Mouse (Mus musculus) hindbrain, postnatal 0 days (tissue): ENCODE data around the gene Nr6a1. TPM values are rescaled to one million over a fixed set of nuclear protein-coding genes. Genes with fewer than 3 reads are reported as not detected.

ENCODE experiments used
- ATAC-seq: fragments of 200-750 bp; cut with Nextera tagmentation; 2 replicates; pipeline ENCODE4 v1.8.0; 2017; ENCODE audit warnings: mild to moderate bottlenecking, moderate TSS enrichment, moderate library complexity
- DNase-seq: peaks from one replicate; pipeline ENCODE4 v3.0.0-alpha.2; 2015; ENCODE audit warnings: low spot score
- H3K27ac ChIP-seq: fragments of 300-500 bp; sonication (generic); 2 replicates; pipeline ENCODE4 v1.5.1; 2014; ENCODE audit warnings: mild to moderate bottlenecking
- H3K27me3 ChIP-seq: fragments of 300-500 bp; sonication (generic); 2 replicates; pipeline ENCODE4 v1.6.1; 2014; ENCODE audit warnings: low read length, mixed read lengths; ENCODE audit not compliant: insufficient read depth
- H3K36me3 ChIP-seq: fragments of 300-500 bp; sonication (generic); 2 replicates; pipeline ENCODE4 v1.6.1; 2014; ENCODE audit warnings: low read length, mixed read lengths; ENCODE audit not compliant: insufficient read depth
- H3K4me1 ChIP-seq: fragments of 300-500 bp; sonication (generic); 2 replicates; pipeline ENCODE4 v1.6.1; 2014; ENCODE audit warnings: antibody characterized with exemption, low read length, mixed read lengths; ENCODE audit not compliant: insufficient read depth
- H3K4me2 ChIP-seq: fragments of 300-500 bp; sonication (generic); 2 replicates; pipeline ENCODE4 v1.6.1; 2014; ENCODE audit warnings: low read depth, mild to moderate bottlenecking, low read length, moderate library complexity, mixed read lengths
- H3K4me3 ChIP-seq: fragments of 300-500 bp; sonication (generic); 2 replicates; pipeline ENCODE4 v1.5.1; 2014; ENCODE audit warnings: low read length
- H3K9ac ChIP-seq: fragments of 300-500 bp; sonication (generic); replicated peaks from 2 replicates; pipeline ENCODE4 v1.6.1; 2014; ENCODE audit warnings: mild to moderate bottlenecking, low read length, moderate library complexity, mixed read lengths
- H3K9me3 ChIP-seq: fragments of 300-500 bp; sonication (generic); 2 replicates; pipeline ENCODE4 v1.6.1; 2016; ENCODE audit warnings: low read length, mixed read lengths
- CTCF ChIP-seq: IDR thresholded peaks from 2 replicates; pipeline ENCODE4 v1.5.1; 2016; ENCODE audit warnings: antibody characterized with exemption, control low read depth, low read depth
- WGBS: fragments of 180-500 bp; shearing (Covaris S2); extraction: QIAGEN DNeasy Blood & Tissue Kit; methylation state at CpG from one replicate; pipeline ENCODE4 v1.1.7; 2014; 5-methylcytosine and 5-hydroxymethylcytosine counted together
- polyA plus RNA-seq: library from polyadenylated mRNA; unstranded; fragments of >200 nt; fragmentation: Nextera tagmentation; extraction: Ambion mirVana; gene quantifications from 2 replicates; pipeline ENCODE4 v1.2.1, GENCODE M21; 2015
- total RNA-seq: library from RNA; depleted of rRNA; stranded (reverse); fragments of >200 nt; gene quantifications from 2 replicates; pipeline ENCODE4 v1.2.3, GENCODE M21; 2014

Nr6a1 gene
- total and polyA plus RNA-seq, 2 experiments from 2014 or later: 1.6 to 9.0 TPM

GRCm38 (mm10) chr2:38722076-38722475, 205.4 kb downstream of the Nr6a1 start:
- no peak overlapping the region for H3K9ac ChIP-seq
- H3K4me3 ChIP-seq: no peak overlapping the region
- H3K9me3 ChIP-seq: no peaks in the 10 kb centered on the region
- ATAC-seq (no peak), DNase-seq (no peak)
- no peak overlapping the region for H3K4me2 ChIP-seq
- H3K36me3 ChIP-seq: no peaks in the 10 kb centered on the region
- no peak overlapping the region for H3K27ac ChIP-seq
- peaks cover 4% of the 10 kb centered on the region; the same call in 1 of the 2 replicates for H3K4me1 ChIP-seq
- no peaks in the 10 kb centered on the region for H3K27me3 ChIP-seq
- no peak for TF ChIP-seq CTCF
- WGBS: 43% methylated on average over 4 of the region's 4 CpGs

GRCm38 (mm10) chr2:38720661-38721060, 206.8 kb downstream of the Nr6a1 start:
- peak; percentile 41; the same call in 1 of the 2 replicates for ATAC-seq
- no peak for TF ChIP-seq CTCF

GRCm38 (mm10) chr2:38719354-38719753, 208.1 kb downstream of the Nr6a1 start:
- ATAC-seq (no peak), DNase-seq (no peak)
- Histone ChIP-seq H3K27me3 (no peaks in the 10 kb centered on the region), H3K4me2 (no peak overlapping the region), H3K9me3 (no peaks in the 10 kb centered on the region), H3K9ac (no peak overlapping the region), H3K36me3 (no peaks in the 10 kb centered on the region), H3K4me3 (no peak overlapping the region), H3K4me1 (peaks cover 4% of the 10 kb centered on the region; the same call in 1 of the 2 replicates), H3K27ac (no peak overlapping the region)
- no peak for TF ChIP-seq CTCF
- WGBS: 75% methylated on average over 6 of the region's 6 CpGs

More at GRCm38 (mm10) chr2:38720661-38721060, 206.8 kb downstream of the Nr6a1 start:
- peak; percentile 35 for DNase-seq
- Histone ChIP-seq H3K4me1 (peaks cover 4% of the 10 kb centered on the region; the same call in 1 of the 2 replicates), H3K27me3 (no peaks in the 10 kb centered on the region), H3K9me3 (no peaks in the 10 kb centered on the region), H3K9ac (no peak overlapping the region), H3K4me3 (no peak overlapping the region), H3K36me3 (no peaks in the 10 kb centered on the region), H3K27ac (no peak overlapping the region), H3K4me2 (no peak overlapping the region)
- WGBS: 26% methylated on average over 2 of the region's 2 CpGs

DNA sequence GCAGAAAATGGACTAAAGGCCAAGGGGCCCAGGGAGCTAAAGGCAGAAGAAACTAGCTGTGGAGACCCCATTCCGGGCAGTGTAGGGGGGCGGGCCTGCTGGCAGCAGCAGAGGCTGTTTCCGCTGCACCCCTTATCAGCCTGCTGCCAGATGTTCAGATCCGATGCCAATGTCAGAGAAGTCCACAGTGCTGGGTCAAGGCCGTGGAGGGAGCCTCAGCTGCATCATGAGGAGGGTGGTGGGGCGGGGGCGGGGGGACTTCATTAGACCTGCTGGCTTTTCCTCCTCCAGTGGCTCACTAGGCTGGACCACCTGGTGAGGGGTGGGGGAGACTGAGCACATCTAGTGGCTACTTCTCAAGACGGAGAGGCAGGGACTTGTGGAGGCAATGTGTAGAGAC, 208.8 kb downstream of the Nr6a1 start:
- no peaks in the 10 kb centered on the region for H3K36me3 ChIP-seq
- TF ChIP-seq CTCF: no peak
- H3K4me1 ChIP-seq: peaks cover 3% of the 10 kb centered on the region; the same call in 1 of the 2 replicates
- no peak overlapping the region for H3K4me3 ChIP-seq
- 58% methylated on average over 8 of the region's 8 CpGs for WGBS
- H3K4me2 ChIP-seq: no peak overlapping the region
- no peak overlapping the region for H3K9ac ChIP-seq
- no peaks in the 10 kb centered on the region for H3K9me3 ChIP-seq
- no peak overlapping the region for H3K27ac ChIP-seq
- no peak for ATAC-seq
- H3K27me3 ChIP-seq: no peaks in the 10 kb centered on the region; the same call in 1 of the 2 replicates
- DNase-seq: no peak

- Histone ChIP-seq H3K4me1 (no peaks in the 10 kb centered on the region), H3K9ac (no peak overlapping the region), H3K4me2 (no peak overlapping the region), H3K9me3 (no peaks in the 10 kb centered on the region), H3K36me3 (no peaks in the 10 kb centered on the region), H3K27me3 (peaks cover 7% of the 10 kb centered on the region), H3K4me3 (no peak overlapping the region), H3K27ac (no peak overlapping the region)
- TF ChIP-seq CTCF: no peak
- DNase-seq (no peak), ATAC-seq (no peak)
- 81% methylated on average over 2 of the region's 2 CpGs for WGBS
These were observed 210.1 kb downstream of the Nr6a1 start for GRCm38 (mm10) chr2:38717436-38717835.

DNA sequence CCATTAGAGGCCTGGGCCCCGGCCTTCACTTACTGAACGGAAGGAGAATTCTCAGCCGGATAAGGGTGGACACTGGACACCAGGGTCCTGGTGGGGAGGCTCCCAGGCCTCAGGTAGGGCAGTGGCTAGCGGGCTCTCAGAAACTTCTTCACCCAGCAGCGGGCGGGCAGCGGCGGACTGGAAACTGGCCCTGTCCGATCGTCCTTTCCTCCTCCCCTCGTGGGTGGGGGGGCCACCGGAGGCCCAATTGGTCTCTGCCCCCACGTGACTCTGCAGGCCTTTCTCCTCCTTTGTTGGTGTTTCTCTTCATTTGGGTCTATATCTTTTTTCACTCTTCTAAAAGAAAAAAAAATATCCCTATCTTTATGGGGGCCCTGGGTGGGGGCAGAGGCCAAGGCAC, 213.2 kb downstream of the Nr6a1 start, which contains the start of gene Nr5a1:
TSS of gene Nr5a1 (minus strand) at position 219 of the 400 bp plus-strand sequence.
- Histone ChIP-seq H3K27ac (no peak within 1 kb of the TSS), H3K4me3 (no peak within 1 kb of the TSS), H3K36me3 (no peaks in the 10 kb centered on the region), H3K9ac (no peak within 1 kb of the TSS), H3K4me2 (no peak within 1 kb of the TSS), H3K27me3 (peaks cover 18% of the 10 kb centered on the region), H3K9me3 (no peaks in the 10 kb centered on the region), H3K4me1 (no peaks in the 10 kb centered on the region; the same call in 1 of the 2 replicates)
- TF ChIP-seq CTCF: no peak
- ATAC-seq: no peak
- 88% methylated on average over 13 of the region's 13 CpGs for WGBS
- DNase-seq: no peak

GRCm38 (mm10) chr2:38713596-38713995, 213.9 kb downstream of the Nr6a1 start:
- peaks cover 25% of the 10 kb centered on the region for H3K27me3 ChIP-seq
- no peak overlapping the region for H3K4me3 ChIP-seq
- no peaks in the 10 kb centered on the region for H3K9me3 ChIP-seq
- H3K36me3 ChIP-seq: no peaks in the 10 kb centered on the region
- DNase-seq (no peak), ATAC-seq (no peak)
- no peak for TF ChIP-seq CTCF
- no peaks in the 10 kb centered on the region; the same call in 1 of the 2 replicates for H3K4me1 ChIP-seq
- H3K4me2 ChIP-seq: no peak overlapping the region
- no peak overlapping the region for H3K27ac ChIP-seq
- H3K9ac ChIP-seq: no peak overlapping the region
- 78% methylated on average over 3 of the region's 3 CpGs for WGBS
